Mouse (Mus musculus) A20 (cell line): ENCODE measurements around the gene Col25a1.

ENCODE experiments used
- DNase-seq: peaks from one replicate; pipeline ENCODE4 v3.0.0-alpha.2; 2011; ENCODE audit warnings: low read depth, low spot score

Gene Col25a1

DNA sequence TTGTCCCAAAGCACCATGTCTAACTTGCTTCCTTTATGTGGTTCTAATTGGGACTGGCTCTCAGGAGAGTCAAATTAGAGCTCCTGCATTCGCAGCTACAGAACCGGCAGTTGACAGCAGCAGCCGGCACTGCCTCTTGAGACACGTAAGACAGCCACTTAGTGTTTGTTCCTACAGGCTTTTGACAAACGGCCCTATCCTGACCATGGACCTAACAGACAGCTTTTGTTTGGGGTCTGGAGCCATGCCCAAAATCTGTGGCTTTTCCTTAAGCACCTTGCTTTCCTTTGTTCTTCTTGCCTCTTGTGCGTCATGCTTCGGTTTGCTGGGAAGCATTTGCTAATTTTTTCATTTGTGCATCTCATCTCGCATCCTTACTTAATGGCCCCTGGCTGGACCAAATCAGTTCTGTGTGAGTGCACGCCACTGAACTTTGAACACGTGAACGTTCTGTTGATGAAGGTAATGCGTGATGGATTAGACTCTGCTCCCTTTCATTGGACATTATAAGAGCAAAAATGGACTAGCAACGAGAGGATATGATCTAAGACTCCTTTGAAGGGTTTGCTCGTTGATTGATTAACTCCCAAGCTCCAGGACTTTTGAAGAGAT, 179.5 kb downstream of the Col25a1 start:
- no peak for DNase-seq

- no peak for DNase-seq
Measured at GRCm38 (mm10) chr3:130313246-130313645, 181.9 kb downstream of the Col25a1 start.

- no peak for DNase-seq
Measured at GRCm38 (mm10) chr3:130327039-130328015, 196.0 kb downstream of the Col25a1 start.

DNA sequence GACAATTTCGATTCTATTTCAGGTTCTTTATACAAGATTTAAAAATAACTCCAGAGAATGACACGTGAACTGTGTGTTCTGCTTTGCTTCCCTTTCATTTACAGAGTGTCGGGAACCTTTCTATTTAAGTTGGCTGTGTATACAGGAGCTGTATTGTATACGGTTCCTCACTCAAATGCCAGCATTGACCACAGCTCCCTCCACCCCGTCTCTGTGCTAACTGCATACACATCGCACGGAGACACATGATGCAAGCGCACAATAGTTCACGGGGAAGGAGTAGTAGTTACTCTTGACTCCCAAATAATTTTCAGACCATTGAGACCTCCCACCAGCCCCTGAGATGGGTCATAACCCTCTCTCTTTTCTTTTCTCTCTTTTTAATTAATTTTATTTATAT, 197.6 kb downstream of the Col25a1 start:
- DNase-seq = no peak

DNA sequence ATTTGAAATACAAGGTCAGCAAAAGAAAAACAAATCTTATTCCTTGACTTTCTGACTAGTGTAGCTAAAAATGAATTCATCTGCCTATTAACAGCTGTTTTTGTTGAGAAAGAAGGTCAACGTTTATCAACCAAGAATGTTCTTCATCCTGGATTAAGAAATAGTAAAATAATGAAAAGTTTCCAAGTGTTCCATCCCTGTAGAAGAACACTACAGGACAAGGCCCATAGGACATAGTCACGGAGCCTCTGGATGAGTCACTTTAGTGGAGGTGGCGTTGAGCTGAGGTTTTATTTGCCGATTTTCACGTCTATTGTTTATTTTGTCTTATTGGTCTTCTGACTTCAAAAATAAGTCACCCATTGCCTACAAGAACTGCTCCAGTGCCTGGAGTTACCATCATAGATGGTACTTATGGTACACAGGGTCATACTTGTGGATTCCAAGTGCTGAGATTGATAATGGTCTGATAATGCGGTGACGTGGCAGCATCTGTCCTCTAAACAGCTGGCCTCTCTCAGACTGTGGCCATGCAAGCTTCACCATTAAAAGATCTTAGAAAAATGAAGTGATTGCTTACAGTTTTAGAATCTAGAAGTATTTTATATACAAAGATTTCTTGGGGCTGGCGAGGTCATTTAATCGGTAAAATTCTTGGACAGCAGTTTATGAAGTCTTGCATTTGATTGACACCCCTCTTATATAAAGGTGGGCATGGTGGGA, 198.7 kb downstream of the Col25a1 start:
- DNase-seq = no peak

DNA sequence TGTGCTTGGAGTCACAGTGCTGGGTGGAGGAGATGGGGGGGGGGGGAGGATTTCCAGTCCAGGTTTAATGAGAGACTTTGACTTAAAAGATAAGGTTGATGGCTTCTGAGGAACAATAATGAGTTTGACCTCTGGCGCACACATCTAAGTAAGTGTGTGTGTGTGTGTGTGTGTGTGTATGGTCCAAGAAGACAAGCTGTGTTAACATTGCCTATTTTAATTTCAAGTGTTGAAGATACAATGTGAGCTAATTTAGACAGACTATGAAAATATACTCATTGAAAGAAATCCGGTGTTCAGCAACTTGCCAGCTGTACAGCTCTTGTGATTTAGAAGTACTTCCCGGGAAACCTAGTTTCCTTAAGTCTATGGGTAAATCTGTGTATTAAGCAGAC, 199.3 kb downstream of the Col25a1 start:
- no peak for DNase-seq

GRCm38 (mm10) chr3:130332347-130332913, 201.1 kb downstream of the Col25a1 start:
- no peak for DNase-seq

- no peak for DNase-seq
Measured at GRCm38 (mm10) chr3:130337857-130338256, 206.6 kb downstream of the Col25a1 start.

GRCm38 (mm10) chr3:130338371-130338770, 207.1 kb downstream of the Col25a1 start:
- no peak for DNase-seq

DNA sequence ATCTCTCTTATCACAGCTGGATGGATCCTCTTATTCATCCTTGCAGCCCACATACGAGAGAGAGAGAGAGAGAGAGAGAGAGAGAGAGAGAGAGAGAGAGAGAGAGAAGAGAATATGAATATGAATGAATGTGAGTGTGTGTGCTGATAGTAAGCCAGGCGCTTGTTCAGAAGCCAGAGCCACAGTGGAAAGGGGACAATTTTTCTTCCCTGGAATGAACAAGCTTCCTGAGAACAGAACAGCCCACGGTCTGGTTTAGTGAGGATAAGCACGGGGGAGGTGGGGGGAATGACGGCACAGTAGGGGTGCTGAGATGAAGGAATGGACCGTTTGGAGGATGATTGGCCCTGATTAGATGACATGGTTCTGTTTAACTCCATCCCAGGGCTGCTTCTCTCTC, 218.9 kb downstream of the Col25a1 start:
- DNase-seq = no peak

DNA sequence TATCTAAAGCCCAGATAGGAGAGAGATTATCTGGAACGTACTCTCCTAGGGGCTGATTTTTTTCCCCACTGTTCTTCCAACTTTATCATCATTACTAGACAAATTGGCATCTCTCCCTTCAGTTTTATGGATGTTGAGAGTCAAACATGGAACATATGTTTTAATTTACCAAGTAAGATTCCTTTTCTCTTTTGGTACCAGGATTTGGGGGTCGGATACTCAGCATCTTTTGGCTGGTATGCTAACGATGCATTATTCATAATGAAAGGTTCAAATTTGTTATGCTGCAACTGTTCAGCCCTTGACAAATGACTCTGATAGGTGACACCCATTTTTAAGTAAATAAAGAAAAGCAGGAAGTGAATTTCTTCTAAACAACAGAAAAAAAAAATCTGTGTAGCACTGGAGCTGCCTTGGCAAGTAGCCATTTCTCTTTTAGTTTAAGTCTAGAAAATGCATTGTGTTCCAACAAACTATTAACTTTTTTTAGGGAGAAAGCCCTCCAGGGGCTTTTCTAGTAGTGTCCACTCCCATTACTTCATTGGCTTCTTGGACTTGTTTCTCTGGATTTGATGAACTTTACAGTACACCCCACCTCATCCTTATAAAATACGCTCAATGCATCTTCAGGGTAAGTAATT, 223.2 kb downstream of the Col25a1 start:
- DNase-seq = no peak

- DNase-seq = no peak
Measured at GRCm38 (mm10) chr3:130356575-130357173, 225.4 kb downstream of the Col25a1 start.

DNA sequence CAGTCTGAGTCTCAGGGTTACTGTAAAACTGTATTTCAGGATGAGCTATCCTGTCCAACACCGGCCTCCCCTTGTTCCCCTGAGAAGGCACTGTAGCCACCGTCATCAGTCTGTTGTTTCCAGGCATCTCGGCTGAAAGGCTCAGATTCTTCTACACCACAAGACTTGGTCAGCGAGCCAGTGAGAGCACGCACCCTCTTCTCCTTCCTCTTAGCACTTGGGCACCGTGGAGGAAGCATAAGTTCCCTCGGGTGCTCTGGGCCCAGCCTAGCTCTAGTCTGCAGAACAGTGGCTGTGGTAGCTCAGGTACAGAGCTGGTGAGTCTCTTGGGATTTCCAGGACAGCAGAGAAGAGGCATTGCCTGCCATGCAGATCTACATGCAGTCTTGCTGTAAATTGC, 229.5 kb downstream of the Col25a1 start:
- no peak for DNase-seq

DNA sequence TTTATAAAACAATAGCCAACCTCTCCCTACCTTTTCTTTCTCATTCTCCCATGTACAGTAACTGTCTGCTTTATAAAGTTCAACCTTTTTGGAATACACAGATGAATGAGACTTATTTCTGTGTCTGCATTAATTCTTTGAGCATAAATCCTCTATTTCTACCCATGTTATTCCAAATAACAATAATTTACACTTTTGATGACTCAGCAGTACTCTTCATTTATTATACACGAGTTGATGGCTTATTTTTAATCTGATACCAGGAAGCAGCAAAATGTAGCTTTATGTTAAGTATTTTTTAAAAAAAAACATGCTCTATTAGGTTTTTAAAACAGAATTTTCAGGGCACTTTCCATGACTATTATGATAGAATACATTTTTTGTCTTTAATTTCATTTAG, 230.6 kb downstream of the Col25a1 start:
- no peak for DNase-seq

GRCm38 (mm10) chr3:130362797-130363367, 231.6 kb downstream of the Col25a1 start:
- no peak for DNase-seq

DNA sequence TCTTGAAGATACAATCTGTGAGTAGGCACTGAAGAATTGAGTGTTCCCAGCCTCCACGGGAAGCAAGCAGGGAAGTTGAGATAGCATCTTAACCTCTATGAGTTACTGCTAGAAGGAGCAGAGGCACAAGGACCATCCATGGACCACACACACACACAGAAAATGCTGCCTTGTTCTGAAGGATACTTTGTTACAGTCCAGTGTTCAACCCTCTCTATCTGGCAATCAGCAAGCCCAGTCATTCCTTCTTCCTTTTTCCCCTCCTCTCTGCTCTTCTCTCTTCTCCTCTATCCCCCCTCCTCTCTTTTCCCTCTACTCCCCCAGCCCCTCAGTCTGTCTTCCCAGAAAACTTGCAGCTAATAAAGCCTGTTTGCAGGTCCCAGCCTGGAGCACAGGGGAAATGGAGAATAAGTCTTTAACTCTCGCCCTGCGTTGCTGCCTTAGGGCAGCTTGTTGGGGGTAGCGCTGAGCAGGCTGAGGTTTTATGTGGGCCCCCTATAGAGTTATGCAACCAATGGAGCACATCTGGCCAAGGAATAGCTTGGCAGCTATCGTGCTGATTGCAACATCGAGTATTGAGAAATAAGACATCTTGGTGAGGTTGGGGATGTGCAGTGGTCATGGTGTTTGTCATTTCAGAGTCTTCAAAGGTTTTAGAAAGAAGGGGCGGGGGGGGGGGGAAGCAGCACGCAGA, 235.8 kb downstream of the Col25a1 start:
- no peak for DNase-seq

DNA sequence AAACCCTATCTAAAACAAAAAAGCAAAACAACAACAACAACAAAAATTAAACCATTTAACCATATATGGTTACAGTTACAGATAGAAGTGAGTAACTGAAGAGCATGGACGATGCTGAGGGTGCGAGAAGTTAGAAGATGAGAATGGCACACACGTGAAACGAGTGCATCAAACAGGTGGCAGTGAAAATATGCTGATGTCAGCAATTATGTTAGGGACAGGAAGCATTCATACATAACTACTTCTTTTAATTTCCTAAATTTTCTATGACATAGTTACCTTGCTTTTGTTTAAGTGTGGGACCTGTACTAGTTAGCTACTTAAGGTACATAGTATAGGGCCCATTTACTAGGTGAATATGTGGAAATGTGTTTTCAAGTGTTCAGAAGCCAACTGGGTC, 237.1 kb downstream of the Col25a1 start:
- no peak for DNase-seq

DNA sequence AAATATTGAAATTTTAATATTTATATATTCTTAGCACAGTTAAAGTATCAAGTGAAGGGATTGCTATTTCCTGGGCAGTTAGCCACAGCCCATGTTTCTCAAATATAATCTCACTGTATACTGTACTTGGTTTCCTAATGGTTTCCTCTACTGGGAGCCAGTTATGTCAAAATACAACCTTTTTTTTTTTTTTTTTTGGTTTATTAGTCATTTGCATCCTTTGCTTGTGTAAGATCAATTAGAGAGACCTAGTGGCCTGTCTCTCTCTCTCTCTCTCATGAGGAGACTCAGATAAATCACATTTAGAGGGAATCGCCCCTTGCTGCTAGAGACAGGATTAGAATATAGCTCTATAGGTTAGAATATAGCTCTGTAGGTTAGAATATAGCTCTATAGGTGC, 237.8 kb downstream of the Col25a1 start:
- no peak for DNase-seq

- no peak for DNase-seq
Measured at GRCm38 (mm10) chr3:130370167-130370566, 238.9 kb downstream of the Col25a1 start.

DNA sequence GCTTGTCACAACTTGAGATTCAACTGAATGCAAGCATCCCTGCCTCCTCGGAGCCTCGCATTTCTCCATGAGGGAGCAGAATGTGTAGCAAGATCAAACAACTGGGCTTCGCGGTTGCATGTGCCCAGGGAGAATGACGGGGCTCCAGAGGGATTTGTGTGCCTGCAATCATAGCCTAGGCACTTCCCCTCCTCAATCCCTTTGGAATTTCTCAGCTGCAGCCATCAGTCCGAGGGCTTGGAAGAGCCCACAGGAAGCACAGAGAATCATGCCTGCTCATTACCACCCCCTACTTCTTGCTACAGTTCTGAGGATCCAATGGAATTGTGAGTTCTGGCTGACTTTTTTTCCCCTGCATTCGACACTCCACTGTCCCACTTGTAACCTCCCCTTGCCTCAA, 241.8 kb downstream of the Col25a1 start:
- DNase-seq = no peak
